ENCODE assay signal across 8 mouse cellular contexts in the genomic region with DNA sequence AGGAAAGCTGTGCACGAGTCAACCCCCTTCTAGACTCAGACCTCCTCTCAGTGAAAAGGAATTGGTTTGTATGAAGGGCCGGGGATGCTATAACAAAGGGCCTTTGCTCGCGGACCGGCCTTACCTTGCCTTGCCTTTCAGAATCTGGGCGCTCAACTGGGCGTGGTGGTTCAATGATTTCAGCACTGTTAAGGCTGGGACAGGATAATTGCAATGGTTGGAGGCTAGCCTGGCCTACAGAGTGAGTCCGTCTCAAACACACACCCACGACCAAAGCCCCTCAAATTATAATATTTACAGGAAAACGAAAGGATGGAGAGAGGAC. TPM values are rescaled to one million over a fixed set of nuclear protein-coding genes. Genes with fewer than 3 reads are reported as not detected.
DNase-seq lines count a peak whose midpoint lies in the region; ATAC-seq and TF ChIP-seq lines count a peak whose summit lies in the region.

Gene Gipc2 (minus strand): TSS at position 132 of the 325 bp plus-strand sequence.

- TF ChIP-seq CTCF in E14TG2a.4 (conservative IDR thresholded peaks at IDR 0.05; ENCODE audit: low read length), result no peak

- no peak for DNase-seq in heart, embryonic 10.5 days (ENCODE audit: low spot score)
- no peak for DNase-seq in heart, postnatal 4 days
- no peak for DNase-seq in liver, embryonic 11.5 days (ENCODE audit: low spot score)
- DNase-seq in left cerebral cortex, adult 8-10 months (ENCODE audit: low spot score in 2 of 2), result no peak
- DNase-seq in right cerebral cortex, postnatal 36 days (ENCODE audit: low spot score in 2 of 2), result no peak

- peak within 1 kb of the TSS; percentile 87 for H3K27ac ChIP-seq in heart, embryonic 10.5 days
- no peak within 1 kb of the TSS for H3K27ac ChIP-seq in forebrain, embryonic 12.5 days
- H3K27ac ChIP-seq in liver, embryonic 11.5 days (ENCODE audit: low read depth, low read length), result no peak within 1 kb of the TSS; the same call in 1 of the 2 replicates

- ATAC-seq in forebrain, embryonic 12.5 days (ENCODE audit: low FRiP score), result no peak; the same call in 1 of the 2 replicates
- ATAC-seq in liver, embryonic 11.5 days (replicated peaks; ENCODE audit: low FRiP score), result 0 out of 2 replicates have a peak, but pooled peaks have one; percentile 8
- ATAC-seq in activated CD4-positive, CD25-positive, alpha-beta regulatory T cell, adult 4 months, result no peak

- H3K9ac ChIP-seq in forebrain, embryonic 12.5 days, result peak within 1 kb of the TSS; percentile 60
- H3K9ac ChIP-seq in liver, embryonic 11.5 days (ENCODE audit: low read depth, low read length), result peak within 1 kb of the TSS; percentile 47; the same call in 1 of the 2 replicates

- H3K27me3 ChIP-seq in heart, embryonic 10.5 days (ENCODE audit: insufficient read depth, poor library complexity, severe bottlenecking), result 0 out of 2 replicates have a peak, but pooled peaks cover 6% of the 10 kb centered on the region
- H3K27me3 ChIP-seq in E14TG2a.4 (ENCODE audit: insufficient read depth, low read length), result peaks cover 31% of the 10 kb centered on the region
- H3K27me3 ChIP-seq in forebrain, embryonic 12.5 days, result peaks cover 40% of the 10 kb centered on the region
- H3K27me3 ChIP-seq in liver, embryonic 11.5 days (replicated peaks; ENCODE audit: control insufficient read depth, insufficient read depth, low read length), result peaks cover 34% of the 10 kb centered on the region

- 14% methylated on average over 10 of the region's 10 CpGs for WGBS in heart, embryonic 10.5 days
- 5% methylated on average over 10 of the region's 10 CpGs for WGBS in forebrain, embryonic 12.5 days
- WGBS in liver, embryonic 11.5 days, result 17% methylated on average over 10 of the region's 10 CpGs

- no peaks in the 10 kb centered on the region for H3K36me3 ChIP-seq in heart, embryonic 10.5 days
- no peaks in the 10 kb centered on the region for H3K36me3 ChIP-seq in E14TG2a.4 (ENCODE audit: insufficient read depth, low read length)
- H3K36me3 ChIP-seq in forebrain, embryonic 12.5 days (replicated peaks), result no peaks in the 10 kb centered on the region
- no peaks in the 10 kb centered on the region for H3K36me3 ChIP-seq in liver, embryonic 11.5 days (ENCODE audit: control insufficient read depth, insufficient read depth, low read length)

- H3K4me2 ChIP-seq in forebrain, embryonic 12.5 days, result peak within 1 kb of the TSS; percentile 97
- peak within 1 kb of the TSS; percentile 69 for H3K4me2 ChIP-seq in liver, embryonic 11.5 days

- H3K4me3 ChIP-seq in heart, embryonic 10.5 days, result peak within 1 kb of the TSS; percentile 70
- H3K4me3 ChIP-seq in E14TG2a.4 (replicated peaks; ENCODE audit: low read length), result peak within 1 kb of the TSS; percentile 83
- peak within 1 kb of the TSS; percentile 55 for H3K4me3 ChIP-seq in forebrain, embryonic 12.5 days (replicated peaks)
- H3K4me3 ChIP-seq in liver, embryonic 11.5 days (ENCODE audit: low read depth, low read length), result peak within 1 kb of the TSS; percentile 55

- H3K9me3 ChIP-seq in heart, embryonic 10.5 days, result no peaks in the 10 kb centered on the region
- peaks cover 29% of the 10 kb centered on the region for H3K9me3 ChIP-seq in E14TG2a.4 (ENCODE audit: low read length)
- H3K9me3 ChIP-seq in forebrain, embryonic 12.5 days, result no peaks in the 10 kb centered on the region
- no peaks in the 10 kb centered on the region for H3K9me3 ChIP-seq in liver, embryonic 11.5 days (ENCODE audit: control insufficient read depth, low read length)

- H3K4me1 ChIP-seq in heart, embryonic 10.5 days, result peaks cover 39% of the 10 kb centered on the region
- peaks cover 28% of the 10 kb centered on the region for H3K4me1 ChIP-seq in E14TG2a.4 (replicated peaks; ENCODE audit: low read depth, low read length)
- peaks cover 25% of the 10 kb centered on the region for H3K4me1 ChIP-seq in forebrain, embryonic 12.5 days
- peaks cover 6% of the 10 kb centered on the region for H3K4me1 ChIP-seq in liver, embryonic 11.5 days (replicated peaks; ENCODE audit: control insufficient read depth, insufficient read depth, low read length)

RNA-seq across cellular contexts. Expression of gene Gipc2, which starts in this region (rescaled TPM):
- 4.2 and 10.8 TPM in 2 replicates for polyA plus RNA-seq in heart, embryonic 10.5 days (2016; fragmentation: Nextera tagmentation; extraction: Ambion mirVana)
- total RNA-seq in heart, postnatal 4 days (2021), result 1 to 10 TPM; 3.5 to 4.6 TPM
- 1.4 and 2.1 TPM in 2 replicates for polyA plus RNA-seq in forebrain, embryonic 12.5 days (2016; fragmentation: Nextera tagmentation; extraction: Ambion mirVana)
- polyA plus RNA-seq in liver, embryonic 11.5 days (2014; fragmentation: Nextera tagmentation; extraction: Ambion mirVana), result 12.1 and 15.4 TPM in 2 replicates
- not detected for polyA plus RNA-seq in activated CD4-positive, CD25-positive, alpha-beta regulatory T cell, adult 4 months (2017; shearing (Covaris generic))
- 1 to 10 TPM; 3.3 to 6.7 (median 5.0) TPM for total RNA-seq in left cerebral cortex, adult 8-10 months (2022)
